Mouse (Mus musculus): Measurements from ENCODE around the gene Sumo1.

- TF ChIP-seq CTCF (IDR thresholded peaks at IDR 0.05; ENCODE audit: low read depth): no peak
- TF ChIP-seq EP300 (IDR thresholded peaks at IDR 0.05; ENCODE audit: low read depth): no peak
Observed at GRCm38 (mm10) chr1:59668871-59669270, 1.8 kb downstream of the Sumo1 start.
